Mouse (Mus musculus): ENCODE data around the gene Ypel2.

The Ypel2 gene

DNA sequence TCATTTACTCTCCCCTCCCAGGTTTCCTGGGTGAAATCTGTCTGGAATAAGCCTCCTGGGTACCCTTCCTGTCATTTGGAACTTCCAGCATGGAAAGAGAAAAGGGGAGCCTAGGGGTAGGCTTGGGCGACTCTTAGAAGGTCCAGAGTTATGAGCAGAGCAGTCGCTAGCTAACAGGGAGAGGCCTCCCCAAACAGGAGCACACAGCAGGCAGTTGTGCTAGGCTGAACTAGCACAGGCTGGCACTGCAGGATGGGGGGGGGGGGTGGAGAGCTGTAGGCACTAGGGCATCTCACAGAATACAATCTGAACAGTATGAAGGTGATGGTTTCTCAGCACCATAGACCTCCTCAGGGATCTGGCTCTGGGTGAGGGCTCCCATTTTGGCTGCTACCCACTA, 31.1 kb downstream of the Ypel2 start:
- DNase-seq (ENCODE audit: low read depth, low spot score) = no peak

DNA sequence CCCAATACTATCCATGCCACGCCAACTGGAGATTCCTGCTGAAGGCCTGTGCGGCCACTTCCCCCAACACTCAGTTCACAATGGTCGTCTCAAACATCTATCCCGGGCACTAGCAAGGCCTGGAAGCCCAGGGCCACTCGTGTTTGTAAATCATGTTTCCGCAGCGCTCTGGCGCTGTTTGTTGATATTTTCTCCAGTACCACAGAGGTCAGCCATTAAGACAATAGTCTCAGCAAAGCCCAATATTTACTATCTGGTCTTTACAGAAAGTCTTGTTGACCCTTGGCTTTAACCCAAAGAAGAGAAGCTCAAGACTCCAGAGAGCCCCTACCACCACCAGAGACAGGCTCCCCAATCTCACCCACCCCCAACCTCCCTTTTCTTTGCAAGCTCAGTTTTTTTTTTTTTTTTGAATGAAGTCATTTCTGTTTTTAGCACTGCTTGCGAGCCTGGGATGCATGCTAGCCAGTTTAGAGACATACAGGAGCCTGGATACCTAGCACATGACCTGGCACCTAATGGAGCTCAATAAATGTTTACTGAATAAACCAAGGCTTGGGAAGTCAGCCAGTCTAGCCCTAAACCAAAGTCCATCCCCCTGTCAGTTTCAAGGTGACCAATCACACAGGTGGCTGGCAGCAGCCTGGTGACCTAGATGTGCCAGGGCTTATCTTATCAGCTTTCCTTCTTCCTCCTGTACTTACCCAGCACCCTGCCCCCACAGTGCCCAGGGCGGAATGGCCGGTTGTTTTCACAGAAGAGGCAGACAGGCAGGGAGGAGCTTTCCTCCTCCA, 31.8 kb downstream of the Ypel2 start:
- DNase-seq (ENCODE audit: low read depth, low spot score) = no peak

DNA sequence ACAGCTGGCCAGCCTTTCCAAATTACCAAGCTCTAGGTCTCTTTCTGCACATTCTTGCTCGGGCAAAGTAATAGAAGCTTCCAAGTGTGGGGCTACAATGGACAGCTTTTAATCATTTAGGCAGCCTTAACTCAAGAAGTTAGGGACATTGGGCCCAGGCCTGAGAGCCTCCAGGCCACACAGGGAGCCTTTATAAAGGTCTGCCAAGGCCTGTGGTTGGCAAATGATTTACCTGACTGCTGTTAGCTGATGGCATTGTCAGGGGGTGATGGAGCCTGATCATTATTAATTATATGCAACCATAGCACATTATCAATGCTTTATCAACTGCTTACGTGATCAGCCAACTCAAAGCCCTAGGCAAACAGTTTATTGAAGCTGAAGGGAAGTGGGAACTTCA, 33.2 kb downstream of the Ypel2 start:
- DNase-seq (ENCODE audit: low read depth, low spot score) = no peak

DNA sequence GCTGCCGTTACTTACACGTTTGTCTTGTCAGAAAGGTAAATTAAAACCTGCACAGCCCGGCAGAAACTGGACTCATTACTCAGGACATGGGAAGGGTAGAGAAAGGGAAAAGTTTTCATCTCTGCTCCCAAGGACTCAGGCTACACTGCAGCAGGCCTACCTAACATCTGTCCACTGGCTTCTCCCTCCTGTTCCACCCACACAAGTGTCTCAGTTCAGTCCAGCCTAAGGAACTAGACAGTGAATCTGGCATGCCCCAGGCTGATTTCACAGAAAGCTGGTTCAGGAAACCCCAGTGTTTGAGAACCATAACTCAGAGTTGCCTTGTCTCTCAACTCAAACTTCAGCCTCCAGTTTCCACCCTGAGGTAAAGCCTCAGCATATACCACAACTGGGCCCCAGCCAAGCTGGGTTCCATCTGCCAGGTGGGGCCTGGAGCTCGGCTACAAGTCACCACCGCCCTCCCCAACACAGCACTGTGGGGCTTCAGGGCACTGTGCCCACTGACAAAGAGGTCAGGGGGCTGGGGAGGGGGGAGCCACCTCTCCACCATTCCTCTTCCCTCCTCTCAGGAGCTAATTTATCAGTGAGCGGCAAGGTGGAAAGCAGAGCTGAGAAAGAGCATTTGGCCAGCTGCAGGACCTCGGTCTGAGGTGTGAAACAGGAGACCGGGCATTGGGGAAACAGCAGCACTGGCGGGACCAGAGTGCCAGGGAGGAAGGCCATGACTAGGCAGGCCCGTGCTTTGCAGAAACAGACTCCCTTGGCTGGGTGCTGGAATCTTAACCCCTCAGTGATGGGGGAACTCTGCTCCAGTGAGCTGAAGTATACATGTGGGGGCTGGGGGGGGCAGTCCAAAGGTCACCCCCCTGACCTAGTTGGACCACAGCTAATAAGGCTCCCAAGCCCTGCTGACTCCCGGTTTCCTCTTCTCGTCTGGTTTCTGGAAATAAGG, 34.5 kb downstream of the Ypel2 start:
- no peak for DNase-seq (ENCODE audit: low read depth, low spot score)

DNA sequence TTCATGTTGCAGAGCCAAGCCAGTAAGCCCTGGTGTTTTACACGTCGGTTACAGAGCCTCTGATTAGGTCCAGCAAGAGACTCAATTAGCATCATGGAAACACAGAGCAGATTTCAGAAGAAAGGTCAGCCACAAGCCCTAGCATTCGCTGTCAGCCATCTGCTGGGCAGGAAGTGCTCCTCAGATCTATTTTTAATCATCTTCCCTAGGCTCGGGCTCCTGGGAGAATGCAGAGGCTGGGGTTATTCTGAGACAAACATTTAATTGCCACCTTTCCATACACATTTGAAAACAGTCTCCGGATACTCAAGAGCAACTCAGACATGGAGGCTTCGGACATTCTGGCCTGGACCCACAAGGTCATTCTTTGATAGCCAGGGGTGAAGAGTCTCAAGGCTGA, 35.3 kb downstream of the Ypel2 start:
- DNase-seq (ENCODE audit: low read depth, low spot score) = no peak

DNA sequence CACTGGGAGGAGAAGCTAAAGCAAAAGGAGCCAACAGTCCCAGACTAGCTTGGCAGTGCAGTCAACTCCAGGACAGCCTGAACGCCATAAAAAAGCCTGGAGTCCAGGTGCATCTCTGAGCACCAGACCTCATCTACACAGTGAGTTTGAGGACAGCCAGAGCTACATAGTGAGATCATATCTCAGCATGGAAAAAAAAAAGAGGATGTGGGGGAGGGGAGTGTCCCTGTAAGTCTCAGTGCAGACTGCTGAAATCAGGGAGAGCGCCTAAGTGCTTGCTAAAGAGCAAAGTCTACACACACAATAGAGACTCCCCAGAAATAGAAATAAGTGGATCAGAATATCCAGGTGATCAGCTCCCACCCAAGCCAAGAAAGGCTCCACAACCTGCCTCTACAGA, 37.1 kb downstream of the Ypel2 start:
- DNase-seq (ENCODE audit: low read depth, low spot score) = no peak

DNA sequence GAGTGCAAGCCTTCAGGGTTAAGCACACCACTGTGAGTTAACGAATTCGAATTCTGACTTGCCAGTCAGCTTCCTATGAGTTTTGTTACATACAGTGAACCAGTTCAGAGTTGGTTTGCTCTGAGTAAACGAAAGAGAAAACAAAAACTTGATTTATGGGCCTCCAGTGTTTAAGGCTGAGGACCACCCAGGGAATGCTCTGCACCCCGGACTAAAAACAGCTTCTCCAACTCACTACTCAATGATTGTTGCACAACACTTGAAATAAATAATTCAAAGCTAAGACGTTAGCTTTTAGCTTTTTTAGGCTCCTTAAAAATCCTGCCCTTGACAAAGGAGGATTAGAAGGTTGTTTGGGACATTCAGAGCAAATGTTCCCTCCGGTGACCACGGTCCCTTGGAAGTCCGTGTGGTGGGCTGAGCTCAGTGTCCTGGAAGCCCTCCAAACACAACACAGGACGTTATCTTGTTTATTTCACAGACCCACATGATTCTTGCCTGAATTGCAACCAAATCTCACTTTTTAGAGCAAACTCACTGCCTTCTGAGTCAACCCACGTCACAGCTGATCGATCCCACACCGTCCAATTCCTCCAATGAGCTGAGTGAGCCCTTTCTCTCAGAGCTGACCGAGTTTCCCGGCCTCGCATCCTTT, 38.8 kb downstream of the Ypel2 start:
- DNase-seq (ENCODE audit: low read depth, low spot score) = no peak

DNA sequence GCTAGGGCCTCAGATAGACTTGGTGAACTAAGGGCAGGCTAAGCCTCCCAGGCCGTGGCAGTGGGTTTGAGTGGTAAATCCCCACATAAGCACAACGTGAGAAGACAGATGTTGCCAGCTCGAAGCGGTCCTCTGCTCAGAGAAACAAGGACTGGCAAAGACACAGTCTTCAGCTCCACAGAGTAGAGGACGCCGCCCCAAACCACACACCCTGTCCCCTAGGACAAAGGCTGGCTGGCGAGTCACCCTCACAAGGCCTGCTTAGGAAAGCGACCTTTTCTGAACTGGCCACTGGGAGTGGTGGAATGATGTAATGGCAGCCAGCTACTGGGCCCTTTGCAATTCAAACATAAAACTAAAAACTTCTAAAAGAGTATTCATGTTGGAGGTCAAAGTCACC, 40.4 kb downstream of the Ypel2 start:
- DNase-seq (ENCODE audit: low read depth, low spot score) = no peak

DNA sequence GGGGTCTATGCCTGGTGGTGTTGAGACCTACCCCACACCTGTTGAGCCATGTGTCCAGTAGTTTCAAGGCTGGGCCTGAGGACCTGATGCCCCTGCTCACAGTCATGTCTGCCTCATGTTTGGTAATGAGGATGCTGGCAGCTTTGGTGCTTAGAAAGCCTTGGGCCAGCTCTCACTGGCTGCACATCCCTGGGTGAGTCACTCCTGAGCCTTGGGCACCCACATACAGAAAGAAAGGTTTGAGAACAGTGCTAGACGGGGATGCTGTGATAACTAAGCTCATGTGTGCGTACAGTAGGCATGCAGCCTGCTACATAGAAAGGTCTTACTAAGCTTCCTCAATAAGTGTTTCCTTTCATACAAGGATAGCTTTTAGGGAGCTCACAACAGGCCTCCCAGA, 40.8 kb downstream of the Ypel2 start:
- no peak for DNase-seq (ENCODE audit: low read depth, low spot score)

DNA sequence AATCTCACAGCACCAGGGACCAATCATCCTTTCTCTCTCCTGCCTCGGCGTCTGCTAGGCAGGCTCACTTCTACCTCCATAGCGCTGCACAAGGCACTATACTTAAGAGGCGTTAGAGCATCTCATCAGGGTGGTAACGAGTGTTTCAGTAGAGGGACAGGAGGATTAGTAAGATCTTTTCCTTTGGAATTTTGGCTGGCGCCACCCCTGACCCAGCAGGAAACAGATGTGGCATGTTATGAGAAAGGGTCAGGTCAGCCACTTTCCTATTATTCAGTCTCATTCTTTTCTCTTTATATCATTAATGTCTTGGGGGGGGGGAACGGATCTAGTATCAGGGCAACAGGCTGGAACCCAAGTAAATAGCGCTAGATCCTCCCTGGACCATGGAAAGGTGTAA, 41.8 kb downstream of the Ypel2 start:
- DNase-seq (ENCODE audit: low read depth, low spot score) = no peak

DNA sequence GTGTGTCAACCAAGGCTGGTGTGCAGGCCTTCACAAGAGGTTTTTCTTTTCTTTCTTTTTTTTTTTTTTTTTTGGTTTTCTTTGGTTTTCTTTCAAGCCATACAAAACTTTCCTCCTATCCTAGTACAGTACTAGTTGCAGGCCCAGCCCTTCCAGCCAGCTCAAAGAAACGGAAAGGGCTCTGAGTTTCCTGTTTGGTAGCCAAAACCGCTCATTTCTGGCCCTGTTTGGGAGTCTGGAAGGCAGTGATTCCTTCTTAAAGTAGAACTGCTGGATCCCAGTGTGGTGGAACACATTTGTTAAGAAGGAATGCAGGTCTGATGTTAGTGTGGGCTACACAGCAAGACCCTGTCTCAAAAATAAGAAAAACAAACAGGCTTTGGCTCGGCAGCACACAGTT, 43.0 kb downstream of the Ypel2 start:
- DNase-seq (ENCODE audit: low read depth, low spot score) = no peak

DNA sequence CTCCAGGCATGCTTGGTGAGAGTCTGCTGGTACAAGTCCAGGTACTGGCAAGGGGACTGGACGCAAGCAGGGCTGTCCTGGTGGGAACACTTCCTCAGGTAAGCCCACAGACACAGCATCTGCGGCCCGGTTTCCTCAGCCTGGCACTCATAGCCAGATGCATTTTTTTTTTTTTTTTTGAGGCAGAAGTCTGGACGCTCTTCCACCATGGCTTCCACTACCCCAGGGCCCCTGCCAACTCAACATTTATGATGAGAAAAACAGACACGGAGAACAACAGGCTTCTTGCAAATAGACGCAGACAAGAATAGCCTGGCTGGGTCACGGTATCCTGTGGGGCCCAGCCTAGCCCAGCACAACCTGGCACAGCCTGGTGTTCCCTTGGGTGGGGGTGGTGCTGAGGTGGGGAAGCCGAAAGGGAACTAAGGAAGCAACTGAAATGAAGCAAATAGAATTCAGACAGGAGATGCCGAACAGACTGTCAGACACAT, 43.5 kb downstream of the Ypel2 start:
- no peak for DNase-seq (ENCODE audit: low read depth, low spot score)

DNA sequence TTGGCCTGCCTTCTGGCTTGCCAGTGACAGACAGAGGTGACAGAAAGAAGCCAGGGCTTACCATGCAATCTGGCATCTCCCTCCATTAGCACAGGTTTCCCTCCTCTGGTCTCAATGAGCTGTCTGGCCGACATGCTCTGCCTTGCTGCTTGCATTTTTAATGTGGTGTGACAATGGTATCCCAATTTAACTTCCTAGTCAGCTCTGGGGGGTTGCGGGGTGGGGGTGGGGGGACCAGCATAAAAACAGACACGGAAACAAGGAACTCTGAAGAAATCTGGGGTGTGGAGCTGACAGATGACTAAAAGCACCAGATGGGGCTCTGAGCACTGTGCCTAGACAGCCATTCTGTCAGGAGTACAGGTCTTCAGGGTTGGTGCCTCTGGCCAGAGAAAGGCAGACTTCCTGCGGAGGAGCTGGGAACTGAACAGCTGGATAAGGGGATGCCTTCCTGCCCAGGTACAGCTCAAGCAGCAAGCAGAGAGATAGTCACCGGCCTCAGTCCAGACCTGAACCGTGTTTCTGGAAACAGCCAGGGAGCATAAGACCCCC, 46.8 kb downstream of the Ypel2 start:
- no peak for DNase-seq (ENCODE audit: low read depth, low spot score)

DNA sequence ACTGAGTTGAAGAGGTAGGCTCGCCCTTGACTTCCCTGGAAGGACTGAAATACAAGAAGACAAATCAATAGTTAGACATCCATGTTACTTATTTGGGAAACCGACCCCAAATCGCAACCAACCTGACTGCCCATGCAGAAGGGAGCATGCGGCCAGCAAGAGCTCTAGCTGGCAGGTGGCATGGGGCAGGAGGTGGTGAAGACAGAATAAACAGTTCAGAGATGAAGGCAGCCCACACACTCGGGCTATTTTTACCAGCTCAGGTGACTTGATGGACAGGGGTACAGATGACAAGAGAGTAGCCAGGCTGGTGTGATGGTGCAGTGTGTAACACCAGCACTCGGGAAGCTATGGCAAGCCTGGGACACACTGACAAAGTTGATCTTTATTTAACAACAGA, 47.6 kb downstream of the Ypel2 start:
- no peak for DNase-seq (ENCODE audit: low read depth, low spot score)

DNA sequence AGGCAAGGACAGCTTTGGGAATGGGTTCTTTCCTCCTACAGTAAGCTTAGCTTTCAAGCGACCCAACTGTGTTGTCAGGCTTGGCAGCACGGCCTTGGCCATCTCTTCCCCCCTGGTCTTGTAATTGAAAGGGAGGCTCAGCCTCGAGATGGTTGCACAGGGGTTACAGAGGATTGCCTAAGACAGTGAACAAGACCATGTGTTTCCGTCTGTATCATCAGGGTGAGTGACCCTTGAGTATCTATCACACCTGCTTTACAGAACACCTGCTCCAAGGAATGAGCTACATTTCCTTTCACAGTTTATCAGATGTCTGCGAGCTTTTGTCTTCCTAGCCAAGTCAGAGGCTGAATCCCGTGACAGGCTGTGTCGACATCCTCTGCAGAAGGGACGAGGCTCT, 48.4 kb downstream of the Ypel2 start:
- no peak for DNase-seq (ENCODE audit: low read depth, low spot score)

DNA sequence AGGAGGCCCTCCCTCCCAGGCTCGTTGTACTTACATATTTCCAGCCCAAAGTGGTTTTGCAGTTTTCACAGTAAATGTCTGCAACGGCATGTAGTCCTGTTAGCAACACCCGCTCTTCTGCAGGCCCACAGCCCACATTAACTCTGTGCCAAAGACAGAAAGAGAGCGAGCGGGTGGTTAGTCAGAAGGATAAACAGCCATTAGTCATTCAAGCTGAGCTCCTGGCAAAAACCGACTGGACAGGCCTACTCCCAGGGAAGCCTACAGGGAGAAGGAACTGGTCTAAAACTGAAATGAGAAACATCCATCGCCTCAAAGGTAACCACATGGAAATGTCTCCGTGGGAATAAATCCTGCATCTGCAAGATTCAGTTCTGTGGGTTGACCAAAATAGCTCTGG, 49.0 kb downstream of the Ypel2 start:
- no peak for DNase-seq (ENCODE audit: low read depth, low spot score)

DNA sequence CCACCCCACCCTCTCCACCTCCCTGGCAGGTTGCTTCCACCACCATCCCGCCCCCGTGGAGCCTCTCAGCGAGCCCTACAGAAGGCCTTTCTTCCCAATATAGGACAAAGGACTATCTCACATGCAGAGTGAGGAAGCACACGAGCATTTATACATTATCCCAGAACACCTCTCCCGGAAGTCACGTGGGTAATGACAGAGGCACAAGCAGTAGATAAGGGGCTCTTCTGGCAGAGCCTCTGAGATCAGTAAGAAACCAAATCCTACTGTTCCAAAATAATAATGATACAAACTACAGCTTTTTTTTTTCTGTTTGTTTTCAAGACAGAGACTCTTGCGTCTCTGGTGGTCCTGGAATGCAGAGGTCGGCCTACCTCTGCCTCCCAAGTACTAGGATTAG, 51.6 kb downstream of the Ypel2 start:
- DNase-seq (ENCODE audit: low read depth, low spot score) = no peak

DNA sequence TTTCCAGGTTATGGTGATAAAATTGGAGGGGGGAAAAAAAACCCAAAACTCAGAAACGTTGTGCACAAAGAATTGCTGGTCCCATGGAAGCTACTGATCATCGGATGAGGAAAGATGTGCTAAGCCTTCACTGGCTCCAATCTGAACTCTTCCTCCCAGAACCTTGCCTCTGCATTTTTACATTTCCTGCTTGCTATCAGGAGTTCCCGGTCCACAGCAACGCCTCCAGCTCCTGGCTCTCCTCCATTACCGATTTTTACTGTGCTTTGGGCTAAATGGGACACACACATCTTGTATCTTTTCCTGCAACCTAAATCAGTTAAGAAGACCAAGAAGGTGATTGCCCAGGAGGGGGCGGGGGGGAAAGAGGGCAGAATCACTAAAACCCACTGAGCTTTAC, 54.0 kb downstream of the Ypel2 start:
- no peak for DNase-seq (ENCODE audit: low read depth, low spot score)

DNA sequence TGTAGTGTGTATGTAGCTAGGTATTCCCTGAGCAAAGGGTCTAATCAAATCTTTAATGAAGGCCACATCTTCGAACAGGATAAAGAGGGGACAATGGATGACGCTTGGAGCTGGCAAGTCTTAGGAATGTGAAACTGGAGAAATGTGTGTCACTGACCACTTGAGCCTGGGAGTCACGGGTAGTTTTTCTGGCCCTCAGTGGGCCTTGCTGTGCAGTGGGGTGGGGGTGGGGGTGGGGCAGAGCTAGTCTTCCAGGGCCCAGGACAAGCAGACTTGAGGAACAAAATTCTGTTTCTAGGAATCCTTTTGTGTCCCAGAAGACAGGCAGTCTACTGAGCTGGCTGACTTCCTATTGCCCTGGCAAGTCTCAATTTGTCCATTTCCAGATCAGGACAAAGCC, 55.0 kb downstream of the Ypel2 start:
- no peak for DNase-seq (ENCODE audit: low read depth, low spot score)

DNA sequence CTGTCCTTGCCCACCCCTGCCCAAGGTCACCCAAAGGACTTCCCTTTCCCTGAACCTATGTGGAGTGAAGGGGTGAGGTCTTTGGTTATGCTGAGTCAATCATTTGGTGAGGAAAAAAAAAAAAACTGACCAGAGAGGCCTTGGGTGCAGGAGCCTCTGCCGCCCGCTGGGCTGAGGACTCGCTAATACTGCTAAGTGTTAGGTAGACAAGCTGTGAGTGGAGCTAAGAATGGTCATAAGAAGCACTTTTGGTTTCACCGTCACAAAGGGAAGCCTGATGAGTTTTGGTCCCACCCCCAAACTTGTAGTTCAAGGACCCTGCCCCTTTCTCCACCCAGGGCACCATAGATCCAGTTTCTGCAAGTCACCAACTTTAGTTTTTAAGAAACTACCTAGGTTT, 55.4 kb downstream of the Ypel2 start:
- no peak for DNase-seq (ENCODE audit: low read depth, low spot score)

DNA sequence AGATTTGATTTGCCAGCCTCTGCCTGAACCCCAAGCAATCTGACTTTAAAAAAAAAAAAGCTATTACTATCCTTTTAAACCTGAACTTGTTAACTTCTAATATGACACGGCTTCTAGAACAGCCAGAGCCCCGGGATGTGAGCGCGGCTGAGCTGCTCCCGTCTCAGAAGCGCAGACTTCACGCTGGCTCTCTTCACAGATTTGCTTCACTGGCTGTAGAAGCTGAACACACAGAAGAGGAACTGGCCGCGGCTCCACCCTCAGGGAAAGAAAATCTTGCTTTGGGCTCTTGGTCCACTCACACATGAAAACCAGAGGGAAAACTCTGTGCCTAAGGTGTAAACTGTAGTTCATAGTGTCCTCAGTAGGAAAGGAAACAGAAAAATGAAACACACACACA, 56.6 kb downstream of the Ypel2 start:
- no peak for DNase-seq (ENCODE audit: low read depth, low spot score)

DNA sequence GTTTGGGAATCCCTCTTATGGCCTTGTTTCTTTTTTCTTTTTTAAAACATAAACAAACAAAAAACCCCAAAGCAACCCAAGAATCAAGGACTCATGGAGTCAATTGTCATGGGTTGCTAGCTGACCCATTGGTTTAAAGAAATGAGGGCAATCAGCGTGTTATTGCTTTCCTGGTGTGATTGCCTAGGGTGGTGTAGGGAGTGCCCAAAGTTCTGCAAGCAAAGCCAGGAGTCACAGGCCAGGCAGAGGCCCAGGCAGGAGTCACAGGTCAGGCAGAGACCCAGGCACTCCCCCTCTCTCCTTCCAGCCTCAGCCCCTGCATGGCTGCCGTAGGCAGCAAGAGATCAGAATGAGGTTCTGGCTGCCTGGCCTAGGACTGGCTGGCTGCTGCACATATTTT, 58.6 kb downstream of the Ypel2 start:
- DNase-seq (ENCODE audit: low read depth, low spot score) = no peak

All from forelimb bud, embryonic 11.5 days (tissue).